Mouse (Mus musculus): ENCODE measurements around the gene Espl1. TPM values are rescaled to one million over a fixed set of nuclear protein-coding genes. Genes with fewer than 3 reads are reported as not detected.
A peak's percentile ranks its signal among the peaks of the same experiment; 100 is the strongest.

Gene Espl1
- polyA plus RNA-seq, 1 experiment from 2014 or later = 20.0 TPM

DNA sequence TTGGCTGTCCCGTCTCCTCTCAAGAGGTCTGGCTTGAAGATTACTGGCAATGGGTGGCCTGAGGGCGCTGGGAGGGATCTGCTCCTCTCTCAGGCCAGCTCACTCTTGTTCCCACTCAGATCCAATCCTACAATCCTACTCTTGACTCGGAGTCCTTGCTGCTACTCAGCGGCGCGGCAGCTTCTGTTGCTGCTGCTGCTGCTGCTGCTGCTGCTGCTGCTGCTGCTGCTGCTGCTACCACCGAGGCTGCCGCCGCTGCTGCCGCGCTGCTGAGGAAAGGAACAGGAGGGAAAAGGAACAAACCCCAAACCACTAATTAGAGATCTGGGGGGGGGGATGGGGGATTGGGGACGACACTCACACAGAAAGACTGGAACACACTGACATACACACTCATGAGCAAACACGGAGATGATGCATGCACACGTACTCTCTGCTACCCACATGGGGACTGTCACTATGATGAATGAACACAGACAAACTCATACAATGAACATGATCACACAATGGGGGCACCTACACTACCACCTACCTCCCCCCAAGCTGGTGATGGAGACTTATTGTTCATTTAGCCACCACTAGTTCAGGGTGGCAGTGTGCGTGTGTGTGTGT, 70.8 kb downstream of the Espl1 start, which contains the start of gene Sp7:
TSS of gene Sp7 (minus strand) at position 450 of the 612 bp plus-strand sequence.
- Histone ChIP-seq H3K27me3 (ENCODE audit: control insufficient read depth, insufficient read depth, low read length) (peaks cover 21% of the 10 kb centered on the region), H3K36me3 (ENCODE audit: control insufficient read depth, insufficient read depth, low read length) (no peaks in the 10 kb centered on the region), H3K4me2 (peak within 1 kb of the TSS; percentile 67), H3K9me3 (replicated peaks; ENCODE audit: control insufficient read depth, low read length) (no peaks in the 10 kb centered on the region), H3K4me1 (ENCODE audit: control insufficient read depth, insufficient read depth, low read length) (peaks cover 17% of the 10 kb centered on the region), H3K4me3 (ENCODE audit: low read depth, low read length) (peak within 1 kb of the TSS; percentile 27; the same call in 1 of the 2 replicates), H3K27ac (ENCODE audit: low read depth, low read length) (no peak within 1 kb of the TSS), H3K9ac (ENCODE audit: low read depth, low read length) (peak within 1 kb of the TSS; percentile 31; the same call in 1 of the 2 replicates)
- ATAC-seq (replicated peaks; ENCODE audit: insufficient number of reproducible peaks, low FRiP score, low TSS enrichment) = no peak
- 8% methylated on average over 15 of the region's 15 CpGs for WGBS (ENCODE audit: insufficient replicate concordance)

GRCm38 (mm10) chr15:102369972-102370371, 73.9 kb downstream of the Espl1 start:
- WGBS (ENCODE audit: insufficient replicate concordance) = 12% methylated on average over 13 of the region's 13 CpGs
- H3K4me3 ChIP-seq (ENCODE audit: low read depth, low read length) = no peak overlapping the region
- H3K27me3 ChIP-seq (ENCODE audit: control insufficient read depth, insufficient read depth, low read length) = peaks cover 19% of the 10 kb centered on the region
- peak overlapping the region; percentile 36 for H3K4me2 ChIP-seq
- no peaks in the 10 kb centered on the region for H3K36me3 ChIP-seq (ENCODE audit: control insufficient read depth, insufficient read depth, low read length)
- no peak overlapping the region for H3K27ac ChIP-seq (ENCODE audit: low read depth, low read length)
- H3K9me3 ChIP-seq (replicated peaks; ENCODE audit: control insufficient read depth, low read length) = no peaks in the 10 kb centered on the region
- ATAC-seq (replicated peaks; ENCODE audit: insufficient number of reproducible peaks, low FRiP score, low TSS enrichment) = no peak
- no peak overlapping the region for H3K9ac ChIP-seq (ENCODE audit: low read depth, low read length)
- H3K4me1 ChIP-seq (ENCODE audit: control insufficient read depth, insufficient read depth, low read length) = peaks cover 17% of the 10 kb centered on the region

DNA sequence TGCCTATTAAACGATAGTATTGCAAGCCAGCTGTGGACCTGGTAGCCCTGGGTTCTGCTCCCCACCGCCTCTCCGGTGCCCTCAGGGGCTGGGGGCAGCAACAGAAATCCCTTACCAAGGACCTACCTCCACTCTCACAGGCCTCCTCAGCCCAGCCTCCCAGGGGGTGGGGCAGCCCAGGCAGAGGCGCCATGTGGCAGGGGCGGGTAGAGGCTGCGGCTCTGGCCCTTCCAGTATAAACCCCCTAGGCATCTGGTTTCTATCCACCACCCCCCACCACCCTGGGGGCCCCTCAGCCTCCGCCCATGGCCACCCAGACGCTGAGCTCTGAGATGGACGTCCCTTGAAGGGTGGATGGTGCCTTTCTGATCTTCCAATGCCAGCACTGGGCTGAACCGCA, 74.7 kb downstream of the Espl1 start:
- Histone ChIP-seq H3K4me2 (peak overlapping the region; percentile 43), H3K4me1 (ENCODE audit: control insufficient read depth, insufficient read depth, low read length) (peaks cover 17% of the 10 kb centered on the region), H3K27ac (ENCODE audit: low read depth, low read length) (no peak overlapping the region), H3K4me3 (ENCODE audit: low read depth, low read length) (0 out of 2 replicates have a peak overlapping the region, but pooled peaks have one; percentile 1), H3K27me3 (ENCODE audit: control insufficient read depth, insufficient read depth, low read length) (peaks cover 17% of the 10 kb centered on the region), H3K9ac (ENCODE audit: low read depth, low read length) (peak overlapping the region; percentile 53; the same call in 1 of the 2 replicates), H3K9me3 (replicated peaks; ENCODE audit: control insufficient read depth, low read length) (no peaks in the 10 kb centered on the region), H3K36me3 (ENCODE audit: control insufficient read depth, insufficient read depth, low read length) (no peaks in the 10 kb centered on the region)
- ATAC-seq (replicated peaks; ENCODE audit: insufficient number of reproducible peaks, low FRiP score, low TSS enrichment) = no peak
- WGBS (ENCODE audit: insufficient replicate concordance) = 5% methylated on average over 10 of the region's 10 CpGs

Other genes with a start within 250 kb of the Espl1 start
- 71.6 and 83.5 TPM in 2 replicates for gene Eif4b, start 222.5 kb upstream of the Espl1 start, polyA plus RNA-seq (2014; fragmentation: Nextera tagmentation; extraction: Ambion mirVana)
- gene Tns2, start 195.9 kb upstream of the Espl1 start, polyA plus RNA-seq (2014; fragmentation: Nextera tagmentation; extraction: Ambion mirVana) = 25.0 and 25.4 TPM in 2 replicates
- 11.1 and 14.6 TPM in 2 replicates for gene Spryd3, start 160.0 kb upstream of the Espl1 start, polyA plus RNA-seq (2014; fragmentation: Nextera tagmentation; extraction: Ambion mirVana)
- gene Igfbp6, start 151.9 kb upstream of the Espl1 start, polyA plus RNA-seq (2014; fragmentation: Nextera tagmentation; extraction: Ambion mirVana) = 0.70 and 1.1 TPM in 2 replicates
- 0.76 and 2.3 TPM in 2 replicates for gene Soat2, start 145.7 kb upstream of the Espl1 start, polyA plus RNA-seq (2014; fragmentation: Nextera tagmentation; extraction: Ambion mirVana)
- 25.8 and 31.2 TPM in 2 replicates for gene Zfp740, start 93.0 kb upstream of the Espl1 start, polyA plus RNA-seq (2014; fragmentation: Nextera tagmentation; extraction: Ambion mirVana)
- 31.3 and 33.4 TPM in 2 replicates for gene Csad, start 91.5 kb upstream of the Espl1 start, polyA plus RNA-seq (2014; fragmentation: Nextera tagmentation; extraction: Ambion mirVana)
- gene Itgb7, start 64.3 kb upstream of the Espl1 start, polyA plus RNA-seq (2014; fragmentation: Nextera tagmentation; extraction: Ambion mirVana) = 0.94 and 1.2 TPM in 2 replicates
- 11.2 and 13.4 TPM in 2 replicates for gene Rarg, start 38.7 kb upstream of the Espl1 start, polyA plus RNA-seq (2014; fragmentation: Nextera tagmentation; extraction: Ambion mirVana)
- 0.07 TPM in 1 of 2 replicates, not detected in the other for gene Gm9918, start 25.7 kb upstream of the Espl1 start, polyA plus RNA-seq (2014; fragmentation: Nextera tagmentation; extraction: Ambion mirVana)
- gene Mfsd5, start 16.8 kb upstream of the Espl1 start, polyA plus RNA-seq (2014; fragmentation: Nextera tagmentation; extraction: Ambion mirVana) = 44.4 and 45.3 TPM in 2 replicates
- 307 and 350 TPM in 2 replicates for gene Pfdn5, start 29.9 kb downstream of the Espl1 start, polyA plus RNA-seq (2014; fragmentation: Nextera tagmentation; extraction: Ambion mirVana)
- 72.7 and 77.8 TPM in 2 replicates for gene Myg1, start 35.4 kb downstream of the Espl1 start, polyA plus RNA-seq (2014; fragmentation: Nextera tagmentation; extraction: Ambion mirVana)
- 62.9 and 64.9 TPM in 2 replicates for gene Aaas, start 54.5 kb downstream of the Espl1 start, polyA plus RNA-seq (2014; fragmentation: Nextera tagmentation; extraction: Ambion mirVana)
- gene Sp7, start 70.9 kb downstream of the Espl1 start, polyA plus RNA-seq (2014; fragmentation: Nextera tagmentation; extraction: Ambion mirVana) = 0.20 and 0.52 TPM in 2 replicates
- gene Sp1, start 109.9 kb downstream of the Espl1 start, polyA plus RNA-seq (2014; fragmentation: Nextera tagmentation; extraction: Ambion mirVana) = 7.5 and 8.1 TPM in 2 replicates
- 0.93 and 1.2 TPM in 2 replicates for gene Amhr2, start 149.1 kb downstream of the Espl1 start, polyA plus RNA-seq (2014; fragmentation: Nextera tagmentation; extraction: Ambion mirVana)
- 124 and 139 TPM in 2 replicates for gene Prr13, start 162.8 kb downstream of the Espl1 start, polyA plus RNA-seq (2014; fragmentation: Nextera tagmentation; extraction: Ambion mirVana)
- gene Pcbp2, start 174.3 kb downstream of the Espl1 start, polyA plus RNA-seq (2014; fragmentation: Nextera tagmentation; extraction: Ambion mirVana) = 187 and 213 TPM in 2 replicates
- 2.7 TPM in 1 of 2 replicates, not detected in the other for gene Gm10337, start 207.5 kb downstream of the Espl1 start, polyA plus RNA-seq (2014; fragmentation: Nextera tagmentation; extraction: Ambion mirVana)
- gene Map3k12, start 220.8 kb downstream of the Espl1 start, polyA plus RNA-seq (2014; fragmentation: Nextera tagmentation; extraction: Ambion mirVana) = 10.0 and 10.9 TPM in 2 replicates
- gene Tarbp2, start 221.9 kb downstream of the Espl1 start, polyA plus RNA-seq (2014; fragmentation: Nextera tagmentation; extraction: Ambion mirVana) = 97.7 and 108 TPM in 2 replicates
- 0.68 and 1.2 TPM in 2 replicates for gene Npff, start 228.7 kb downstream of the Espl1 start, polyA plus RNA-seq (2014; fragmentation: Nextera tagmentation; extraction: Ambion mirVana)

Data from heart, embryonic 11.5 days (tissue).